10 mouse cellular contexts compared by ENCODE assay signal in the genomic region with DNA sequence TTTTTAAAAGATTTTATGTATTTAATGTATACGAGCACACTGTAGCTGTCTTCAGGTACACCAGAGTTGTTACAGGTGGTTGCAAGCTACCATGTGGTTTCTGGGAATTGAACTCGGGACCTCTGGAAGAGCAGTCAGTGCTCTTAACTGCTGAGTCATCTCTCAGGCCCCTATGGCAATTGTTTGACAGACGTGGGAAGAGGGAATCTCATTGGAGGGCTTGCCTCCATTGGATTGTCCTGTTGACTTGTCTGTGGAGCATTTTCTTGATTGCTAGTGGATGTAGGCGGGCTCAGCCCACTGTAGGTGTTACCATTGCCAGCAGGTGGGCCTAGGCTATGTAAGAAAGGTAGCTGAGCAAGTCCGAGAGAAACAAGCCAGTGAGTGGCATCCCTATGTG.
"Had no signal": no experiment of that assay in that cellular context is flagged by ENCODE, and none has a peak within 500 bp of the region (broad histone marks: within the 10 kb centered on the region; RNA-seq: fewer than 3 reads in every experiment).

No protein-coding gene starts in this region.

- H3K36me3 ChIP-seq: midbrain, embryonic 15.5 days; stomach, embryonic 15.5 days had no signal

- ATAC-seq: midbrain, embryonic 13.5 days; midbrain, embryonic 15.5 days had no signal

- H3K27me3 ChIP-seq: midbrain, embryonic 13.5 days; midbrain, embryonic 15.5 days; neural tube, embryonic 12.5 days; stomach, embryonic 15.5 days had no signal

- DNase-seq: right cerebral cortex, postnatal 14 days had no signal

- H3K4me2 ChIP-seq: lung, embryonic 14.5 days; midbrain, embryonic 11.5 days; midbrain, embryonic 13.5 days; midbrain, embryonic 15.5 days; neural tube, embryonic 12.5 days; stomach, embryonic 15.5 days had no signal

- H3K4me1 ChIP-seq: megakaryocyte, embryonic 14.5 days; midbrain, embryonic 13.5 days; midbrain, embryonic 15.5 days; neural tube, embryonic 12.5 days; stomach, embryonic 15.5 days had no signal

- H3K4me3 ChIP-seq: megakaryocyte, embryonic 14.5 days; midbrain, embryonic 13.5 days; midbrain, embryonic 15.5 days; neural tube, embryonic 12.5 days; stomach, embryonic 15.5 days had no signal

- H3K9me3 ChIP-seq: midbrain, embryonic 15.5 days; stomach, embryonic 15.5 days had no signal

- H3K9ac ChIP-seq: lung, embryonic 14.5 days; midbrain, embryonic 13.5 days; midbrain, embryonic 15.5 days; neural tube, embryonic 12.5 days; stomach, embryonic 15.5 days had no signal

- H3K27ac ChIP-seq: macrophage; midbrain, embryonic 13.5 days; midbrain, embryonic 15.5 days; neural tube, embryonic 12.5 days; stomach, embryonic 15.5 days; stomach, postnatal 0 days had no signal
